ENCODE assay signal across 8 mouse cellular contexts in the genomic region with DNA sequence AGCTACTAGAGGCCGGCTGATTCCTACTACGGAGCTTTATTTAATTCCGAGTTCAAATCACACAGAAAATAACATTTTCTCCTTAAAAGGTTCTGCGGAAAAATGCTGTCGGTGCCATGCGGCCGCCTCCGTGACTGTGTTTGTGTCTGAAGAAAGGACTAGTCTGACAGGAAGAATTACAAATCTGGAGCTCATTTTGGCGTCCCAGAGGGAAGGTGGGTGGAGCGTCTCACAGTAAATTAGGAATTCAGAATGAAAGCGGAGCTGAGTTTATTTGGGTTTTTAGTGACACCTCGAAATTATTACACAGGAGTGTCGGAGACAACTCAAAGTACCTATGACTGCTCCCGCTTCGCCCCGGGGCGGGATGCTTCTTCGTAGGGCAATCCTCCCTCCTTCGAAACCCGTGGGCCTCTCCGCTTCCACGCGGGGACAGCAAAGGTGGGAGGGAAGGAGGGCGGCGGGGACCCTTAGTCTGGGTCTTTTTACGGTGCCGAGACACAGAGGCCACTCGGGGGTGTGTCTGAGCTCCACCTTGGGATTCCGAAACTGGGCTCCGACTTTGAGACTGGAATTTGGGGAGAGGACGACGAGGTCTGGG. TPM values are rescaled to one million over a fixed set of nuclear protein-coding genes. Genes with fewer than 3 reads are reported as not detected.
A peak's percentile ranks its signal among the peaks of the same experiment; 100 is the strongest.
DNase-seq lines count a peak whose midpoint lies in the region; ATAC-seq and TF ChIP-seq lines count a peak whose summit lies in the region.

No protein-coding gene starts in this region.

- H3K36me3 ChIP-seq in embryonic facial prominence, embryonic 11.5 days (replicated peaks; ENCODE audit: control insufficient read depth, insufficient read depth, low read depth, low read length), result no peaks in the 10 kb centered on the region
- H3K36me3 ChIP-seq in intestine, postnatal 0 days (ENCODE audit: control insufficient read depth, insufficient read depth), result no peaks in the 10 kb centered on the region
- H3K36me3 ChIP-seq in midbrain, embryonic 10.5 days, result no peaks in the 10 kb centered on the region
- H3K36me3 ChIP-seq in small intestine, adult 2 months (ENCODE audit: control insufficient read depth, insufficient read depth, low read length), result no peaks in the 10 kb centered on the region

- peak overlapping the region; percentile 94 for H3K4me3 ChIP-seq in embryonic facial prominence, embryonic 11.5 days (ENCODE audit: low read depth, low read length)
- H3K4me3 ChIP-seq in intestine, postnatal 0 days (ENCODE audit: low read depth, low read length), result peak overlapping the region; percentile 85
- peak overlapping the region; percentile 97 for H3K4me3 ChIP-seq in midbrain, embryonic 10.5 days
- H3K4me3 ChIP-seq in small intestine, adult 2 months (ENCODE audit: low read depth, low read length), result peak overlapping the region; percentile 83

- no peak for DNase-seq in cerebellum, postnatal 4 days (ENCODE audit: low spot score in 2 of 2)
- peak; percentile 83 for DNase-seq in embryonic facial prominence, embryonic 11.5 days (ENCODE audit: low spot score)
- DNase-seq in heart, adult 11 months, result peak; percentile 96
- DNase-seq in left cerebral cortex, postnatal 25 days (ENCODE audit: low spot score in 2 of 2), result peak; percentile 81 to 97
- no peak for DNase-seq in midbrain, embryonic 10.5 days (ENCODE audit: low spot score)

- peak overlapping the region; percentile 80 for H3K27ac ChIP-seq in embryonic facial prominence, embryonic 11.5 days (replicated peaks; ENCODE audit: low read depth, low read length)
- H3K27ac ChIP-seq in intestine, postnatal 0 days (ENCODE audit: low read depth, low read length), result peak overlapping the region; percentile 97; the same call in 1 of the 2 replicates
- H3K27ac ChIP-seq in midbrain, embryonic 10.5 days (replicated peaks), result peak overlapping the region; percentile 98
- H3K27ac ChIP-seq in small intestine, adult 2 months (ENCODE audit: insufficient read depth, low read depth, low read length), result peak overlapping the region; percentile 42

- 0 out of 2 replicates have a peak, but pooled peaks have one; percentile 4 for ATAC-seq in cerebellum, adult (ENCODE audit: insufficient number of reproducible peaks, low FRiP score, low TSS enrichment)
- ATAC-seq in embryonic facial prominence, embryonic 11.5 days (replicated peaks; ENCODE audit: insufficient number of reproducible peaks, low FRiP score, low TSS enrichment, low read depth), result no peak
- no peak for ATAC-seq in intestine, postnatal 0 days

- no peak for TF ChIP-seq POLR2A in small intestine, adult 2 months (IDR thresholded peaks at IDR 0.05; ENCODE audit: low read depth, low read length)

- WGBS in embryonic facial prominence, embryonic 11.5 days, result under 1% methylated on average over 32 of the region's 32 CpGs
- WGBS in intestine, postnatal 0 days, result 1% methylated on average over 32 of the region's 32 CpGs
- WGBS in midbrain, embryonic 10.5 days, result under 1% methylated on average over 32 of the region's 32 CpGs
- WGBS in small intestine, adult 2 months, result under 1% methylated on average over 32 of the region's 32 CpGs

- no peak for TF ChIP-seq CTCF in intestine, postnatal 0 days (IDR thresholded peaks at IDR 0.05; ENCODE audit: low read depth)
- no peak for TF ChIP-seq CTCF in small intestine, adult 2 months (IDR thresholded peaks at IDR 0.05; ENCODE audit: extremely low read depth, insufficient read length, insufficient replicate concordance, low read depth, low read length)

- peak overlapping the region; percentile 70 for H3K9ac ChIP-seq in embryonic facial prominence, embryonic 11.5 days (replicated peaks; ENCODE audit: low read length)
- peak overlapping the region; percentile 64 for H3K9ac ChIP-seq in intestine, postnatal 0 days (ENCODE audit: low read depth, low read length)

- no peaks in the 10 kb centered on the region for H3K27me3 ChIP-seq in embryonic facial prominence, embryonic 11.5 days (ENCODE audit: control insufficient read depth, insufficient read depth, low read length)
- H3K27me3 ChIP-seq in intestine, postnatal 0 days (replicated peaks; ENCODE audit: control insufficient read depth, insufficient read depth, low read length), result no peaks in the 10 kb centered on the region
- peaks cover 30% of the 10 kb centered on the region for H3K27me3 ChIP-seq in midbrain, embryonic 10.5 days (ENCODE audit: low read depth, poor library complexity, severe bottlenecking)
- H3K27me3 ChIP-seq in small intestine, adult 2 months (ENCODE audit: control insufficient read depth, insufficient read depth, low read length), result no peaks in the 10 kb centered on the region; the same call in 1 of the 2 replicates

- no peaks in the 10 kb centered on the region for H3K9me3 ChIP-seq in embryonic facial prominence, embryonic 11.5 days (replicated peaks; ENCODE audit: control insufficient read depth, low read length)
- no peaks in the 10 kb centered on the region for H3K9me3 ChIP-seq in intestine, postnatal 0 days (ENCODE audit: control insufficient read depth)
- H3K9me3 ChIP-seq in midbrain, embryonic 10.5 days (replicated peaks), result no peaks in the 10 kb centered on the region

- intact Hi-C loops in left cerebral cortex, postnatal 25 days (cut with DNase I), result loop anchor here (1.0 to 5.0 kb wide), 4 partner anchors 37 to 690 kb away; no protein-coding TSS in a partner anchor

- H3K4me1 ChIP-seq in embryonic facial prominence, embryonic 11.5 days (ENCODE audit: control insufficient read depth, insufficient read depth, low read length), result no peaks in the 10 kb centered on the region; the same call in 1 of the 2 replicates
- H3K4me1 ChIP-seq in intestine, postnatal 0 days (replicated peaks; ENCODE audit: control insufficient read depth, insufficient read depth, low read length), result no peaks in the 10 kb centered on the region
- peaks cover 47% of the 10 kb centered on the region for H3K4me1 ChIP-seq in midbrain, embryonic 10.5 days
- peaks cover 2% of the 10 kb centered on the region; the same call in 1 of the 2 replicates for H3K4me1 ChIP-seq in small intestine, adult 2 months (ENCODE audit: control insufficient read depth, insufficient read depth, insufficient read length, low read length)

- peak overlapping the region; percentile 94 for H3K4me2 ChIP-seq in embryonic facial prominence, embryonic 11.5 days (ENCODE audit: low read depth, low read length)
- peak overlapping the region; percentile 86 for H3K4me2 ChIP-seq in intestine, postnatal 0 days (replicated peaks; ENCODE audit: low read depth)

RNA-seq across cellular contexts. Expression of gene Tgfbr1, which starts 0.9 kb away (rescaled TPM):
- polyA plus RNA-seq in embryonic facial prominence, embryonic 11.5 days (2014; fragmentation: Nextera tagmentation; extraction: Ambion mirVana), result 105 and 111 TPM in 2 replicates
- 9.6 and 9.9 TPM in 2 replicates for polyA plus RNA-seq in intestine, postnatal 0 days (2015; fragmentation: Nextera tagmentation; extraction: Ambion mirVana)
- 10 to 100 TPM; 18.4 to 18.8 TPM for total RNA-seq in left cerebral cortex, postnatal 25 days (2021)
- polyA plus RNA-seq in midbrain, embryonic 10.5 days (2016; fragmentation: Nextera tagmentation; extraction: Ambion mirVana), result 90.0 and 110 TPM in 2 replicates
- 0.84 and 1.7 TPM in 2 replicates for polyA plus RNA-seq in small intestine, adult 2 months (2012; rRNA removed)

Comparison
In these comparisons a context has a peak if more than half of its experiments do, and no peak if none do; other contexts are left out.
1. DNase-seq: peak in embryonic facial prominence, embryonic 11.5 days (single experiment), heart, adult 11 months (single experiment) and left cerebral cortex, postnatal 25 days (2 of 2); none in cerebellum, postnatal 4 days (0 of 2) and midbrain, embryonic 10.5 days (single experiment).
2. H3K27ac ChIP-seq: peak in every context shown above with its lines; median percentile 98 in midbrain, embryonic 10.5 days; 97 in intestine, postnatal 0 days; 80 in embryonic facial prominence, embryonic 11.5 days; 42 in small intestine, adult 2 months.
3. Peak in every context shown above with its lines, with median percentiles within 50 percentile points of each other: H3K4me3 ChIP-seq.